Mouse (Mus musculus): ENCODE results near the gene Ciapin1. TPM values are rescaled to one million over a fixed set of nuclear protein-coding genes. Genes with fewer than 3 reads are reported as not detected.
A peak's percentile ranks its signal among the peaks of the same experiment; 100 is the strongest.

Gene Ciapin1
- total and polyA plus RNA-seq, 2 experiments, result 11.9 to 48.9 TPM

- no peak overlapping the region for H3K4me3 ChIP-seq (ENCODE audit: insufficient read depth, low read depth, low read length)
- no peaks in the 10 kb centered on the region for H3K4me1 ChIP-seq (ENCODE audit: control insufficient read depth, insufficient read depth, low read length)
- TF ChIP-seq POLR2A (IDR thresholded peaks at IDR 0.05; ENCODE audit: extremely low read depth, insufficient read depth, low read length), result no peak
- no peak for TF ChIP-seq CTCF (IDR thresholded peaks at IDR 0.05; ENCODE audit: low read depth, low read length)
- no peak overlapping the region for H3K9ac ChIP-seq (ENCODE audit: low read depth, low read length)
- peak; percentile 85 for DNase-seq (ENCODE audit: extremely low read depth, low read depth, low spot score)
- no peaks in the 10 kb centered on the region for H3K79me2 ChIP-seq (ENCODE audit: control insufficient read depth, insufficient read depth, low read length)
- no peaks in the 10 kb centered on the region for H3K36me3 ChIP-seq (ENCODE audit: control insufficient read depth, insufficient read depth, low read length)
- H3K27ac ChIP-seq (replicated peaks; ENCODE audit: insufficient read depth, low read depth, low read length), result no peak overlapping the region
- 71% methylated on average over 10 of the region's 10 CpGs for WGBS
- H3K27me3 ChIP-seq (ENCODE audit: control insufficient read depth, insufficient read depth, low read length), result no peaks in the 10 kb centered on the region
Observed at GRCm38 (mm10) chr8:94789256-94789955, 48.8 kb downstream of the Ciapin1 start.

DNA sequence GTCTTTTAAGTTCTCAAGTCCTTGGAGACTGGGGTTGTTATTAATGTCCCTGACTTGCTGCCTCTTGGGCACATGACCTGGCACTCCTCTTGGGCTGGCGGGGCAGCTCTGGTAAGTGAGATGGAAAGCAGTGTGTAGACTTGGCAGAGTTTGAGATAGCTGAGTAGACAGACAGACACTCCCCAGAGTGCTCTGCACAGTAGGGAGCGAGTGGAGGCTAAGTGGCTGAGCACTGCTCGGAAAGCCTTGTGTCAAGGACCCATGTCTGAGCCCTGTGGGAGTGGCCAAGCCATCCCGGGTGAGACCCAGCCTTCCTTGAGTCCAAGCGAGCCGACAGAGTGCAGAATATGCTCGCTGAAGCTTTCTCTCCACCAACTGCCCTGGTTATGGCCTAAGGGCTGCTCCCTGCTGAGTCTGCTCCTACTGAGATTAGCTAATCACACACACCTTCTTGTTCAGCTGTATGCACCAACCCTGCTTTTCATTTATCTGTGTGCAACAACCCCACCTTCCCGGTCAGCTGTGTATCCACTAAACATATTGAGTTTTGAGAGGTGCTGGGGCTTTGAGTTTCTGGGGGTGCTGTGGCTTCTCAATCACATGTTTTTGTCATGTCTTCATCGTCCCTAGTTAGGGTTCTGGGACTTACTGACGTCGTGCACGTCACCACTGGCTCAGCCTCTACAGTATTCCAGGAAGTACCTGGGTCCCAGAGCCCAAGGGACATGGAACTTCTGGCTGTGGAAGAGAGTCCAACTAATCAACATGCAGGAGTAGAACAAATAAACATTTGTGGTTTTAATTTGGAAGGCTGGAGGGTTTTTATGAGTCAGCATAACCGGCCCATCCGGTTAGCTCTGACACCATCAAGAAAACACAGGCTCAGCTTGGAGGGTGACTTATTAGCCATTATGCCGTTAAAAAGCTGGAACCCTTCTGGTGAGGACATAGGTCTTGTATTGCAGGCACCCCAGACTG lies 50.3 kb downstream of the Ciapin1 start:
- Histone ChIP-seq H3K4me1 (ENCODE audit: control insufficient read depth, insufficient read depth, low read length) (no peaks in the 10 kb centered on the region), H3K36me3 (ENCODE audit: control insufficient read depth, insufficient read depth, low read length) (no peaks in the 10 kb centered on the region), H3K4me3 (ENCODE audit: insufficient read depth, low read depth, low read length) (no peak overlapping the region), H3K27me3 (ENCODE audit: control insufficient read depth, insufficient read depth, low read length) (no peaks in the 10 kb centered on the region), H3K9ac (ENCODE audit: low read depth, low read length) (no peak overlapping the region), H3K27ac (replicated peaks; ENCODE audit: insufficient read depth, low read depth, low read length) (no peak overlapping the region), H3K79me2 (ENCODE audit: control insufficient read depth, insufficient read depth, low read length) (no peaks in the 10 kb centered on the region)
- 76% methylated on average over 15 of the region's 15 CpGs for WGBS
- TF ChIP-seq POLR2A (IDR thresholded peaks at IDR 0.05; ENCODE audit: extremely low read depth, insufficient read depth, low read length) (no peak), CTCF (IDR thresholded peaks at IDR 0.05; ENCODE audit: low read depth, low read length) (no peak)
- peak; percentile 48 for DNase-seq (ENCODE audit: extremely low read depth, low read depth, low spot score)

DNA sequence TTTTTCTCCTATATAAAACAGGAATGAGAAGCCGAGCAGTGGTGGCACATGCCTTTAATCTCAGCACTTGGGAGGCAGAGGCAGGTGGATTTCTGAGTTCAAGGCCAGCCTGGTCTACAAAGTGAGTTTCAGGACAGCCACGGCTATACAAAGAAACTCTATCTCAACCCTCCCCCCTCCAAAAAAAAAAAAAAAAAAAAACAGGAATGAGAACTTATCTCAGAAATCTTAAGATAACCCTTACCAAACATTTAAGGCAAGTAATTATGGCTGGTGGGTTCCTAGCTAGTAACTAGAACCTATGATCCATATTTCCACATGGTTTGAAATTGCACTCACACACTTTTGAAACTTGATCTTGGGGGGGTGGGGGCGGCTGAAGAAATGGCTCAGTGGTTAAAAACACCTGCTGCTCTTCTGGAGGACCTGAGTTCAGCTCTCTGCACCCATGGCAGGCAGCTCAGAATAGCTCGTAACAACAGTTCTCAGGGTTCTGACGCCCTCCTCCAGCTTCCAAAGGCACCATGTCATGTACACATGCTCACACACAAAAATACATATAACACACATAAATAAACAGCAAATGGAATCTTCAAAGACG lies 52.1 kb downstream of the Ciapin1 start:
- Histone ChIP-seq H3K9ac (ENCODE audit: low read depth, low read length) (no peak overlapping the region), H3K79me2 (ENCODE audit: control insufficient read depth, insufficient read depth, low read length) (no peaks in the 10 kb centered on the region), H3K4me3 (ENCODE audit: insufficient read depth, low read depth, low read length) (no peak overlapping the region), H3K36me3 (ENCODE audit: control insufficient read depth, insufficient read depth, low read length) (no peaks in the 10 kb centered on the region), H3K4me1 (ENCODE audit: control insufficient read depth, insufficient read depth, low read length) (no peaks in the 10 kb centered on the region), H3K27ac (replicated peaks; ENCODE audit: insufficient read depth, low read depth, low read length) (no peak overlapping the region), H3K27me3 (ENCODE audit: control insufficient read depth, insufficient read depth, low read length) (no peaks in the 10 kb centered on the region)
- 71% methylated on average over 6 of the region's 6 CpGs for WGBS
- DNase-seq (ENCODE audit: extremely low read depth, low read depth, low spot score), result no peak
- no peak for TF ChIP-seq POLR2A (IDR thresholded peaks at IDR 0.05; ENCODE audit: extremely low read depth, insufficient read depth, low read length)
- no peak for TF ChIP-seq CTCF (IDR thresholded peaks at IDR 0.05; ENCODE audit: low read depth, low read length)

DNA sequence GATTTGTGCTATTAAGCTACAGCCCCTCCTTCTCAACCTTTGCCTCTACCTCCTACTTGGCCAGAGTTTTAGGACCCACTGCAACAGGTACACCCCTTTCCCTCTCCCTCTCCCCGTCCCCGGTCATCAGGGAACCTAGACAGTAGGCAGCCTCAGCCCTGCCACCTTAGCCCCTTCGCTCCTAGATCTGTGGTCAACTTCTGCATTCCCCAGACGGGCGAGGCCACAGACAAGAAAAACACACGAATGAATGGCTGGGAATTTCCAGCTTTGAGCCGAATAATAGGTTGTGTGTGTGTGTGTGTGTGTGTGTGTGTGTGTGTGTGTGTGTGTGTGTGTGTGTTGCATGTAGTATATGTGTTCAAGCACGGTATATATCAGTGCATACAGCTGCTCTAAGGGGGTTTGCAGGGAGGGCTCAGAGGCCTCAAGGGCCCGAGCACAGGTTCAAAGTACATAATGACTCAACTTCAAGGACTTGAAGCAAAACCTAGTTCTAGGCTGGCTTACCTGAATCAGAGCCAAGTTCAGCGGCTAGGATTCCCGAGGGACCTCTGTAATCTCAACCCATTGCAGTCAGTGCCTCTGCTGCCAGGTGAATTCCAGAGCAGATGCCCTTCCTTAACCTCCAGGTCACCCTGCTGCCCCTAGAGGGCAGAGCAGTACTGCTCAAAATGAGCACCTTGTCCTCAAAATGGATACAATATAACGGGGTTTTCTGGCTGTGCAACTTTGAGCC lies 52.7 kb downstream of the Ciapin1 start:
- Histone ChIP-seq H3K27ac (replicated peaks; ENCODE audit: insufficient read depth, low read depth, low read length) (no peak overlapping the region), H3K36me3 (ENCODE audit: control insufficient read depth, insufficient read depth, low read length) (no peaks in the 10 kb centered on the region)
- 63% methylated on average over 12 of the region's 12 CpGs for WGBS

GRCm38 (mm10) chr8:94783890-94784289 lies 54.3 kb downstream of the Ciapin1 start:
- no peak overlapping the region for H3K27ac ChIP-seq (replicated peaks; ENCODE audit: insufficient read depth, low read depth, low read length)
- H3K36me3 ChIP-seq (ENCODE audit: control insufficient read depth, insufficient read depth, low read length), result no peaks in the 10 kb centered on the region
- 78% methylated on average over 4 of the region's 4 CpGs for WGBS
- H3K4me1 ChIP-seq (ENCODE audit: control insufficient read depth, insufficient read depth, low read length), result no peaks in the 10 kb centered on the region; the same call in 1 of the 2 replicates
- no peak for DNase-seq (ENCODE audit: extremely low read depth, low read depth, low spot score)
- H3K79me2 ChIP-seq (ENCODE audit: control insufficient read depth, insufficient read depth, low read length), result no peaks in the 10 kb centered on the region
- TF ChIP-seq CTCF (IDR thresholded peaks at IDR 0.05; ENCODE audit: low read depth, low read length) (no peak), POLR2A (IDR thresholded peaks at IDR 0.05; ENCODE audit: extremely low read depth, insufficient read depth, low read length) (no peak)
- no peaks in the 10 kb centered on the region for H3K27me3 ChIP-seq (ENCODE audit: control insufficient read depth, insufficient read depth, low read length)
- no peak overlapping the region for H3K4me3 ChIP-seq (ENCODE audit: insufficient read depth, low read depth, low read length)
- H3K9ac ChIP-seq (ENCODE audit: low read depth, low read length), result no peak overlapping the region

More for the DNA sequence above, 52.7 kb downstream of the Ciapin1 start:
- Histone ChIP-seq H3K4me3 (ENCODE audit: insufficient read depth, low read depth, low read length) (no peak overlapping the region), H3K9ac (ENCODE audit: low read depth, low read length) (no peak overlapping the region), H3K27me3 (ENCODE audit: control insufficient read depth, insufficient read depth, low read length) (no peaks in the 10 kb centered on the region), H3K4me1 (ENCODE audit: control insufficient read depth, insufficient read depth, low read length) (no peaks in the 10 kb centered on the region), H3K79me2 (ENCODE audit: control insufficient read depth, insufficient read depth, low read length) (no peaks in the 10 kb centered on the region)
- DNase-seq (ENCODE audit: extremely low read depth, low read depth, low spot score), result peak; percentile 61
- TF ChIP-seq POLR2A (IDR thresholded peaks at IDR 0.05; ENCODE audit: extremely low read depth, insufficient read depth, low read length) (no peak), CTCF (IDR thresholded peaks at IDR 0.05; ENCODE audit: low read depth, low read length) (peak; percentile 74)

Measured in liver, adult 2 months (tissue).